Mouse (Mus musculus) cerebellum, adult 11-12 months (tissue): Measurements from ENCODE around the gene Gm10203.
"Not testable (repeated sequence)": the region's sequence is repeated elsewhere in the genome, so short reads cannot be mapped to it uniquely, and the experiment has no call there.

Experiments used
- DNase-seq: peaks from one replicate; pipeline ENCODE4 v3.0.0; 2022

Gene Gm10203

DNA sequence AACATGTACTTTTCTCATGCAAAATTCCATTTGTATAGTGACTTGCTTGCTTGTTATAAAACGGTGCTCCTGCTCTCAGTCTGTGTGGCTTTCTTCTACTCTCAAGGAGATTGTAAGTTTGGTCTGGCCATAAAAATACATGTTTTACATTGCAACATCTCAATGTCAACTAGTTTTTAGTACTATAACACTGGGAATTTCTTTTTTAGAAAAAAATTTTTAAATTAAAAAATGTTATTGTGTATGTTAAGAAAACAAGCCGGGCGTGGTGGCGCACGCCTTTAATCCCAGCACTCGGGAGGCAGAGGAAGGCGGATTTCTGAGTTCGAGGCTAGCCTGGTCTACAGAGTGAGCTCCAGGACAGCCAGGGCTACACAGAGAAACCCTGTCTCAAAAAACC lies at the start of gene Gm10203:
Gene Gm10203 (plus strand): TSS at position 301 of the 400 bp plus-strand sequence.
- DNase-seq = not testable (repeated sequence)

DNA sequence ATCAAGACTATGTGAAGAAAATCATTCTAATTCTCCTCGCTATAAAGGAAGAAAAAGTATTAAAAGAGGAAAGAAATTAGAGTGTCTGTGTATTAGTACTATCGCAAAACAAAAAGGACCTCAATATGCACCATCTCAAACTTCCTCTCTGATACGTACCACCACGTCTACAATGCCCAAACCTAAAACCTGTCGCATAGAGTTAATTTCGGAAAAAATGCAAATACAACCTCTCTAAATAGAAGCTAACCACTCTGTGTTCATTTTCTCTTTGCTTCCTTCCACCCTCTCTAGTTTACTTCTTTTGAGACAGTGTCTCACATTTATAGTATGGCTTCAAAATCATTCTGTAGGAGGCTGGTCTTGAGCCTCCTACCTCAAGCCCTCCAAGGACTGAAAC lies 37.6 kb upstream of the Gm10203 start:
- DNase-seq = no peak

DNA sequence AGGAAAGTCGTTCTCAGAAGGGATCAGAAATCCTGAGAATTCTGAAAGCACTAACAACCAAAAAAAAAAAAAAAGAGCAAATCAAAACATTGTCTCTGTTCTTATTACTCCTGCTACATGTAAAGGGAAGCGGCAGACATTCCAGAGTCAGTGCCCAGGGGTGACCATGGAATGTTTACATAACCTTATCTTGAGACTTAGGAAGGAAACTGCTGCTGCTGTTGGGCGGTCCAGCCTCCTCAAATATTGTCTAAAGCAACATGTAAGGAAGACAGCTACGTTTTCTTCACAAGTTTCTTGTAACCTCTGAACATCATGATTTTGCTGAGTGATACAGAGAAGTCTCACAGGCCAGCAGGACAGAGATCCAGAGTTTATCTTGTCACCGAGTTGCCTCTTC lies 36.5 kb upstream of the Gm10203 start:
- DNase-seq = no peak

DNA sequence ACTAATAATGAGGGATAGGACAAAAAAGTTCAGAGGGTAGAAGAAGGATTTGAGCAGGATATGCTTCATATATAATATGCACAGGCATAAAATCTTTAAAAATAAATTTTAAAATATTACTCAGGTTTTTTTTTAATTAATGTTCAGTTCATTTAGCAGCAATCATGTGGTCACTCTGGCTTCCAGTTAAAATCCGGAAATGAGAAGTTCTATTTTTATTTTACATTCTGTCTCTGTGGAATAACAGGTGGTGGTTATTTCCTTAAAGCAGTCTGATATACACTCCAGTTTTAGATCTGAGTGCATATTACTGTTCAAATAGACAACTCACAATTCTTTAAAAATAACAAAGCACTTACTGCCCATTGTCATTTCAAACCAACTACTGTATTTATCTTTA lies 35.4 kb upstream of the Gm10203 start:
- DNase-seq = no peak

DNA sequence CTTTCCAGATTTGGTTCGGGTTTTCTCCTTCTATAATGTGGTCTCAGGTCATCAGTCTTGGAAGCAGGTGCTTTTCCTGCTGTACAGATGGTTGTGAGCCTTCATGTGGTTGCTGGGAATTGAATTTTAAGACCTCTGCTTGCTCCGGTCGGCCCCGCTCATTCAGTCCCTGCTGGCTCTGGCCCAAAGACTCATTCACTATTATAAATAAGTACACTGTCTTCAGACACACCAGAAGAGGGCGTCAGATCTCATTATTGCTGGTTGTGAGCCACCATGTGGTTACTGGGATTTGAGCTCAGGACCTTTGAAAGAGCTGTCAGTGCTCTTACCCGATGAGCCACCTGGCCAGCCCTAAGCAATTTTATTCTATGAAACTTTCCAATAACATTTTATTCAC lies 34.6 kb upstream of the Gm10203 start:
- DNase-seq = peak; percentile 49

DNA sequence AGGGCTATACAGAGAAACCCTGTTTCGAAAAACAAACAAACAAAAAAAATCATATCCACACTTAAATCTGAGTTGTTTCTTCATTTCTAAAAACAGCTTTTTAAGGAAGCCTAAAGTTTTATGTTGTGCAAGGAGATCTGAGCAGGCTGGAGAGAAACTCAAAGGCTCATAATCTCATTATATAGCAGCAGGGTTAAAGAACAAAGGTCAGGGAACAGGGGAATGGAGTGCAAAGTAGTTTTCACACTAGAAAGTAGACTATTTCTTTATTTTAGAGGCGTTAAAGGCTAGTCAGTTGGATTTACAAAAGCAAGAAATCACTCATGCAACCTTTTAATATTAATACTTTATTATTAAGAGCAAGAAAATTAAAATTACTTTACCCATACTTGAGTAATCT lies 33.7 kb upstream of the Gm10203 start:
- no peak for DNase-seq

DNA sequence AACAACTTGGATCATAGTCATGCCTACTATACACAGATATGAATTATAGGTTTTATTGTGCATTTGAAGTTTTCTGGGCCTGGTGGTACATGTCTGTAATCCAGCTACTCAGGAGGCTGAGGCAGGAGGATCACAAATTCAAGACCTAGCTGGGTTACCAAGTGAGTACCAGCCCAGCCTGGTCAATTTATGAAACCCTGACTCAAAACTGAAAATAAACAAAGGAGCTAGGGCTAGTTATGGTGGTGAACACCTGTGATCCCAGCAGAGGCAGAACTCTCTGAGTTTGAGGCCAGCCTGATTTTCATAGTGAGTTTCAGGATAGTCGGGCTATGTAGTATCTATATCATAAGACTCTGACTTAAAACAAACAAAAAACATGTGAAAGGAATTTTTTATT lies 32.7 kb upstream of the Gm10203 start:
- DNase-seq = no peak

DNA sequence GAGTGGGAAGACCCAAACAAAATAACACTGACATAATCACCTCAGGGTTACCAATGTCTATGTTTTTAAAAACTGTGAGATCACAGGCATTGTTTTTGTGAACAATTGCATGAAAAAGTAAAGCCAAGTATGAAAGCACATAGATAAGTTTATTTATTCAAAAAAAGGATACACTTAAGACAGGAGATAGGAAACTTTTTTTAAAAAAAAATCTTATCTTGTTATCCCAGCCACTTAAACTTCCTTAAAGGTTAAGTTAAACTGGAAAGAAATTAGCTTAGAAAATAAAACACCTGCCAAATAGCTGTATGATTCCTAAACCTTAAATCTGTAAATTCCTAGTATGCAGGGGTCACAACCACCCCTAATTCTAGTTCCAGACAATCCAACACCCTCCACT lies 31.0 kb upstream of the Gm10203 start:
- DNase-seq = no peak

DNA sequence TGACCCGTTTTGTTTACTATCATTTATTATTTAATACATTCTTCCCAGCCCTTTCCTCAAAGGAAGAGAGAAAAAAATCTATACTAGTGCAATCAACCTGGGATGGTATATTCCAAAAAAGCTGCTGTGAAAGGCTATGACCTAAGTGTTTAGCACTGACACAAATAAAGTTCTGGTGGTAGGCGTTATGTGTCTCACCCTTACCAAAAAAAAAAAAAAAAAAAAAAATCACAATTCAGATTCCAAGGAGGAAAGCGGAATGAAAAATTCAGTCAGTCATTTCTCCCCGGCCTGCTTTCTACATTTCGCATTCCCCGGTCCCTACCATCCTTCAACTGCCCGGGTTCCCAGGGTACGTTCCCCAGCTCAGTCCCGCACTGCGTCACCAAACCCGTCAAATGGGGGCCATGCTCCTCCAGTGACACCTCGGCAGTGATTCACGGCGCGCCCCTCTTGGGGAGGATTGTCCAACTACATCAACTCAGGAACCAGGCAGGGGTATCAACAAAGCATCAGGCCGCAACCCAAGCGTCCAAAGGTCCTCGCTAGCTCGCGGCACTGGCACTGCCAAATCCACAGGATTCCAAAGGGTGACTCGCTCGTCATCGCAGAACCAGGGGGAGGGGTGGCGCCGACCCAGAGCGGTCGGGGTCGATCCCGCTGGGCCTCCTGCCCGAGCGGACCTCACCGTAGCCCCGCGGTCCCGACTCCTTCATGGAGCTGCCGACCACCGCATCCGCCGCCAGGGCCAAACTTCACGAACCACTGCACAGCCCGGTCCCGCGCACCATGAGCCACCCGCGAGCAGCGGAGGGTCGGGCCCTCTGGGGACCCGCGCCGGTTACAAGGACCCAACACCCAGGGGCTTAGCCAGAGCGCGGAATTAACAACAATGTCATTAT lies 29.5 kb upstream of the Gm10203 start:
- peak; percentile 76 for DNase-seq

DNA sequence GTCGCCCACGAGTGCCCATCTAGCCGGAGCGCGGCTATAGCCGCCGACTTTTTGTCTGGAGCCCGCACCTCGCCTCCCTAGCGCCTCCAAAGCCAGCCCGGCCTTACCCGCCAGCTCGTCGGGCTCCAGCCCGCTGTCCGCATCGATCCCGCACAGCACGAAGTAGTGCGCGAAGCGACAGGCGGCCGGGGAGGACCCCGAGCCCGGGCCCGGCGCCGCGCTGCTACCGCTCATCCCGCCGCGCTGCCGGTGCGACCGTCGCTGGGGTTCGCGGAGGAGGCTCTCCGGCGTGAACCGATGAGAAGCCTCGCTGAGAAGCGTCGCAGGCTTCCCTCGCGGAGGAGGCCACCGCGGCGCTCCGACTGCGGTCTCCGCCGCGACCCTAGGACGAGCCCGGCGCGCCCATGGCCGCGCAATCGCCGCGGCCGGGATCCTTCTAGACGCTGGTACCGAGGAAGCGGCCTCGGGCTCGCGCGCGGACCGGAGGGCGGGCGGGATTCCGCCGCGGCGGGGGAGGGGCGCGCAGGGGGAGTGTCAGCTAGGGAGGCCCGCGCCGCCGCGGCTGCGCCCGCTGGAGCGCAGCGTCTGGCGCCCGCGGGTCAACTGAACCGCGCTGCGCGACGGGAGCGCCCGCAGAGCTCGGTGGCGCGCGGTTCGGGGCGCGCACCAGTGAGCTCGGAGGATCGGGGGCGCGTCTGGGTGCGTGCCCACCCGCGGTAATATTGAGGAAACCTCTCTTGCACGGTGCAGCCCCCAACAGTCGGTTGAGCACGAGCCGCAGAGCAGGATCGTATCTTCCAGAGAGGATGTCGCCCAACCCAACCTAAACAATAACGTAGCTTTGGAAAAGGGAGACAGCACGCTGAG lies 28.7 kb upstream of the Gm10203 start, which contains the start of gene Dennd5b:
Gene Dennd5b (minus strand): TSS at position 605 of the 867 bp plus-strand sequence.
- peak; percentile 89 for DNase-seq

DNA sequence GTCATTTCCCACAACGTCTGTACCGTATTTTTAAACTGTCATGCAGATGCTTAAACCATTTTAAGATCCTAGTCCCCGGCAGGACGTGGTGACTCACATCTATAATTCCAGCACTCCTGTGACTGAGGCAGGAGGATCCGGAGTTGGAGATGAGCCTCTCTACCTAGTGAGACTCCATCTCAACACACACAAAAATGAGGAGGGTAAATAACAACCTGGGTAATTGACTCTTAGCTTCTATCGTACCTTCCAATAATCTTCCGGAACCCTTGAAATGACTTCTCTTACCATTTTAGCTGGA lies 28.1 kb upstream of the Gm10203 start:
- DNase-seq = no peak

DNA sequence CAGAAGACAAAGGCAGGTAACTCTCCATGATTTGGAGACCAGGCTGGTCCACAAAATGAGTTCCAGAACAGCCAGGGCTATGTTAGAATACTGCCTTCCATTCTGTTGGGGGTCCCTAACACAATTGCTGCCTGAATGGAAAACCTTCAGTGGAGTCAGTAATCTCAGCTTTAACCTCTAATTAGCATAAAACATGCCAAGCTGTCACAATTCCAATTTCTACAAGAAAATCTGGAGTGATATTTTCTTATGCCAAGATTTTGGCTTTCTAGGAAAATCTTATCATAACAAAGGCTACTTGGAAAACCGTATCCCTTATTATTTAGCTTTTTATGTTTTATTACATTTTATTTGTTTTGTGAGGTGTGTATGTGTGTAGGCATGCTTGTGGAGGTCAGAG lies 26.5 kb upstream of the Gm10203 start:
- no peak for DNase-seq

DNA sequence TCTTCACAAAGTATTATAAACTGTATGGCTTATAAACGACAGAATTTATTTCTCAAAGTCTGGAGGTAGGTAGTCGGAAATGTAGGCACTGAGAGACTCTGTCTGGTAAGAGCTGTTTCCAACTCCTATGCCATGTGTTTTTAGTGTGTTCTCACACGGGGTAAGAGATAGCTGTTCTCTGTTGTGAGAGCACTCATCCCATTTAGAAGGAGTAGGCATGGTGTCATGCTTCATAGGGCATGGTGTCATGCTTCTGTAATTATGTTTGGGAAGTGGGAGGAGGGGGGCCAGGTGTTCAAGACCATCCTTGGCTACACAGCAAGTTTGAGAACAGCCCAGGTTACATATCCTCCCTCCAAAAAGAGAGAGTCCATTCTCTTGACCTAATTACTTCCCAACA lies 22.4 kb upstream of the Gm10203 start:
- DNase-seq = no peak

DNA sequence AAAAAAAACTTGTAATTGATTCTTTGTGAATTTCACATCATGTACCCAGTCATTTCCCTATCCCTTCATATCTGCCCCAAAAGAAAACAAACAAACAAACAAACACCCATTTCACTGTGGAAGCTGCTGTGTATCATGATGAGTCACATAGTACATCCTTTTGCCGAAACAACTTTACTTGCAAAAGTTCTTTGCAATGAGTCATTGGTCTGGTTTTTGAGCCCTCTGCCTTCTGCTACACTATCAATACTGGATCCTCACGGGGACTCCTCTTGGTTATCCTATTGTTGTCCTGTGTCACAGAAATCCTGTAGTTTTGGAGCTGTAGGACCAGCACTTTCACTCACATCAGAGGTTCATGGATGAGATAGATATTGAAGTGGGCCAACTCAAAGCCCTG lies 21.1 kb upstream of the Gm10203 start:
- DNase-seq = no peak

DNA sequence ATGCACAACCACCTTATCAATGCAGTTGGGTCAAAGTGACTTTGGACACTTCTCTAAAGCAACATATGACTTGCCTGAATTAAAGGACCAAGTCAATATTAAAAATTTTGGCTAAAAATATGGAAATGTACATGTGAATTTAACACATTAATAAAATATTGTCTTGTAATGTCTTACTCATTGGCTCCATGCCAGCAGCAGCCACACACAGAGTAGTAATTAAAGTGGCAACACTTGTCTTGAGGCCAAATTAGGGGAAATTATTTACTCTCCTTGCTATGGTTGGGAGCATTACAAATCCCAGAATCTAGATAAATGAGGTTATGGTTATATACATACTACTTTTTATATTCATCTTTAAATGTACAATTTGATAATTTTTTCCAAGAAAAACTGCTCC lies 13.0 kb upstream of the Gm10203 start:
- DNase-seq = no peak

DNA sequence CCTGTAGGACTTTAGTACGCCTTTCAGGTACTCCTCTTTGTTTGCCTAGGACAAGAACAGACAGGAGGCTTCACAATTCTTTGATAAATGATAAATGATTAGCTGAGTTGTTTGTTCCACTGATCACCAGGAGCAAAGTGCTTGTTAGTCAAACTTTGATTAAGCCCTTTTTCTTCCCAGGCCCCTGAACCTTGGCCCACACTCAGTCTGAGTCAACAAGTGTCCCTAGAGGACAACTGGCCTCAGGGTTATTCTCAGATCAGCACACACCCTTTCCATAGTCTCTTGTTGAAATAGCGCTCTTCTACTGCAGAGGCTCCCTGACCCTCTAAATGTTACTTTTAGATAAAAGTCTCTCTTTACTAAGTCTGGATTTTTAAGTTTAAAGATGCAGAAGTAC lies 11.0 kb upstream of the Gm10203 start:
- DNase-seq = no peak

DNA sequence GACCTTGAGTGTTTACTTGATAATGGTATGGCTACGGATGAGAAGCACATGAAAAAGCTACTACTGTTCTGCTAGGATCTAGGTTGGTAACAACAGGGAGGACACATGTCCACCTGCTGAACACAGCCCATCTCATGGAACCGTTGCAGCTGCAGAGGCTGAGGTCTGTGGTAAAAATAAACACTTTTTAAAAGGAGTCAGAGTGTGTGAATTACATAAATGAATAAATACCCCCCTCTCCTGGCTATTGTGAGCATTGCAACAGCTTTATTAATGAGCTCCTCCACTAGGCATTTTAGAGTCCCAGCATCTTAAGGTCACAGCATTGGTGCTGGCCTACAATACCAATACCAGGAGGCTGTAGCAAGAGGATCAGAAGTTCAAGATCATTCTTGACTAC lies 10.1 kb upstream of the Gm10203 start:
- no peak for DNase-seq

DNA sequence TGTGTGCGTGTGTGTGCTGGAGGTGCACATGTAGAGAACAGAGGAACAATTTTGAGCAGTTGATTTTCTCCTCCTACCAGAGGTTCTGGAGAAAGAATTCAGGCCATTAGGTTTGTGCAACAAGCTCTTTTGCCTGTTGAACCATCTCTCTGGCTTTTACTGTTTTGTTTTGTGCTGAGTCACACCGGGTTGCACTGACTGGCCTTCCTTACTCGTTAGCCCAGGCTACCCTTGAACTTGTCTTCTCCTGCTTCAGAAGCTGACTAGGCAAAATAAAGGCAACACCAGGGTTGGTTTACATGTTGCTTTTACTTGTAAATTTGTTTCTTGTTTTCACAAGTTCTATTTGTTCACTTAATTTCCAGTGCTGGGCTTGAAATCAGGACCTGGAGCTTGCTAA lies 6.9 kb upstream of the Gm10203 start:
- DNase-seq = no peak

DNA sequence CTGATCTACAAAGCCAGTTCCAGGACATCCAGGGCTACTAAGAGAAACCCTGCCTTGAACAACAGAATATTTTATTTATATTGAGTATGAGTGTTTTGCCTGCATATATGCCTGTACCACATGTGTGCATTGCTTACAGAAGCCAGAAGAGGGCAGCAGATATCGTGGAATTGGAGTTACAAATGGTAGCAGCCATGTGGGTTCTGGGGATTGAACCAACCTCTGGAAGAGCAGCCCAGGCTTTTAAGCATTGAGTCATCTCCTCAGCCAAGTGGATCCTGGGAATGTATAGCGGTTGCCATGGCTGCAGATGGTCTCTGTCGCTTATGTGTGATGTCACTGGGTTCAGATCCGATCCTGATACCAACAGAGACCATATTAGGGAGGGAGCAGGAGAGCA lies 3.3 kb upstream of the Gm10203 start:
- DNase-seq = no peak

DNA sequence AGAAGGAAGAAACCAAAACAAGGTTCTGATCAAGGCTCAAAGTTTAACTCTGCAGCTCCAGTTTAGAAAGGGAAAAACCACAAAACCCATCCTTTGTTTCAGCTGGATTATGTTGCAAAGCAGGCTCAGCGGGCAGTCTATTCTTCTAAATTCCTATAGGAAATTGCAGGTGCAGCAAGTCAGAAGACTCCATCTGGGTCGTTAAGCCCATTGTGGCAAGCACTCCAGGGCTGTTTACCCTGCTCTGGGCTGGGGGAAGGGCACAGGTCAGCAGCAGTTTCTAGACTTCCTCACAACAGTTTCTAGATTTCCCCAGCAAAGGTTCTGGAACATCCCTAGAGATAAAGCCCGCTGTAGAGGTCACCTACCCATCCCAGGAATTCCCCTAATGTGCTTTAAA lies 1.1 kb downstream of the Gm10203 start:
- DNase-seq = no peak

DNA sequence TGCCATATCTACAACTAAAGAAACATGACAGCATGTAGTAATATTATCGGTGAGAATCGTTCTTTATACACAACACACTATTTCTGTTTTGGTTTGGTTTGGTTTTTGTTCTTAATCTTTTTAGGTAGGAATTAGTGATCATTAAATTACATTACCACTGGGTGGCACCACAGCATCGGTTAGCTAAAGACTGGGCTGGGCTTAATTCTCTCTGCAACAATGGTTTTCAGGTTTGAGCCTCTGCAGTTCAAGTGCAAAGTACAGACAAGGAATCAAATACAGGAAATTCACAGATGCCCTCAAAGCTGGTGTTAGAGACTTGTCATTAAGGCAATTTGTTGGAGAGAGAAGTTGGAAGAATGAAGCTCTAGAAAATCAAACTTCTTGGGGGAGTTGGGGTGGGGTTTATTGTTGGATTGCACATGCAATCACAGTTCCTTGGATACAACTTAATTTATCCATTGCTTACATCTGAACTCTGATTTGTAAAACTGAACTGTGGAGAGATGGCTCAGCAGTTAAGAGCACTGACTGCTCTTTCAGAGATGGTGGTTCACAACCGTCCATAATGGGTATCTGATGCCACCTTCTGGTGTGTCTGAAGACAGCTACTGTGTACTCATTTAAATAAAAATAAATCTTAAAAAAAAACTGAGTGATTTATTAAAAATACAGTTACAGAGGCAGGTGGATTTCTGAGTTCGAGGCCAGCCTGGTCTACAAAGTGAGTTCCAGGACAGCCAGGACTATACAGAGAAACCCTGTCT lies 2.5 kb downstream of the Gm10203 start:
- no peak for DNase-seq

DNA sequence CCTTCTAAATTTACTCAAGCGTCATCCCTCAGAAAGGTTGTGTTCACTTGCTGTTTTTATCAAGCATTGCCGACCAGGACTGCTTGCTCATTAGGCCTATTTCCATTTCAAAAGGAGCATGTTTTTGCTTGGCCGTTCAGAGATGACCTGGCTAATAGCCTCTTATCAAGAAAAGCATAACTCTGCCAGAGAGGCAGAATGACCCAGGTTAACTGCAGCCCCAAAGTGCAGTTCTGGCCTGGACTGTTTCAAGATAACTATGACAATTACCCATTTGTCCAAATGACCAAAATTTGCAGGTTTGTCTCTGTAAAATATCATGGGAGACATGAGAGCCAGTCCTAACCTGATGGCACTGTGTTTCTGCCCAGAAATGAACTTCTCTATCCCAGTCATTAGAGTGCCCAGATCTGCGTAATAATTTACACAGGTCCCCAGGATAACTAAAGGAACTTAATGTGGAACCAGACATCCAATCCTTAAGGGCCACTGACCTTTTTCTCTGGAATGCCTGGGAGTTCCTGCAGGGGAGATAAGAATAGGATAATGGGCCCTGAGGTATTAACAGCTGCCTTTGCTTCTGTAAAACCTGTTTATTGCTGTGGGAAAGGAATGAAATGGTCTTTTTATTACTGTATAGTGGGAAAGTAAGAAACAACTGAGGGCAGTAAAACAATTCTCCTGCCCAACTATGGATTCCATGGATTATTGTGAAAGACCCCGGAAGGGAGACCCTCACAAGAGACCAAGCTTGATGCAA lies 4.6 kb downstream of the Gm10203 start:
- no peak for DNase-seq

DNA sequence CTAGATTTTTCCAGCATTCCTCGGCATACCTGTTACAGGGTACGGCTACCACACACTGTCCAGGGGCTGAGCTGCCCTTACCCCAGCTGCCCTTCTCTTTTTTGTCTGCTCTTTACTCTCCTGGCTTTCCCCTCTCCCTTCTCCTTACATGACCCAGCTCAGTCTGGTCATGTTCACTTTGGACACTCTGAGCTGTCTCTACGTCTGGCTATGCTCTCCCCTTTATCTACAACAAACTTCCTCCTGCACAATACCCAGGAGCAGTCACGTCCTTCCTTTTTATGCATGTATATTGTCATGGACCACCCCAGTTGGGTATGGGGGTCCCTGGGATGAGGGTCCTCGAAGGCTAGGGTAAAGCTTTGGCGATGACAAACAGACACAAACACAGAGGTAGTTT lies 5.7 kb downstream of the Gm10203 start:
- no peak for DNase-seq
